Mouse (Mus musculus): ENCODE results near the gene Gjb2. TPM values are rescaled to one million over a fixed set of nuclear protein-coding genes. Genes with fewer than 3 reads are reported as not detected.

The Gjb2 gene
- total RNA-seq, 2 experiments from 2014 or later: 8.1 to 17.6 TPM

DNA sequence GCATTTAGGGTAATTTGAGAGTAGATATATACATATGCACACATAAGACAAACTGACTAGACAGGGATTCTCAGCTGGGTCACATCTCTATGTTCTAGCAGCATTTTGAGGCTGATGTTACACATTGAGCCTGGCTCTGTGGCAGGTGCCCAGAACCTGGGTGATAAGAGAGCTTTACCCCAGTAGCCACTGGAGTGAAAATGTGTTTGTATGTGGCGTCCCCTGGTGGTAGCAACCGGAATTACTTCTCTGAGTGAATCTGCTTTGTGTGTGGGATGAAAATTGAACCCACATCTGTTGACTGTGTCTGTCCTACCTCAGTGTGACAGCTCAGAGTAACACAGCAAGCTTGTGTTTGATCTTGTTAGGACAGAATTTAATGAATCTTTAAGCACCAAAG, 34.6 kb downstream of the Gjb2 start:
- peak; percentile 66 for DNase-seq

DNA sequence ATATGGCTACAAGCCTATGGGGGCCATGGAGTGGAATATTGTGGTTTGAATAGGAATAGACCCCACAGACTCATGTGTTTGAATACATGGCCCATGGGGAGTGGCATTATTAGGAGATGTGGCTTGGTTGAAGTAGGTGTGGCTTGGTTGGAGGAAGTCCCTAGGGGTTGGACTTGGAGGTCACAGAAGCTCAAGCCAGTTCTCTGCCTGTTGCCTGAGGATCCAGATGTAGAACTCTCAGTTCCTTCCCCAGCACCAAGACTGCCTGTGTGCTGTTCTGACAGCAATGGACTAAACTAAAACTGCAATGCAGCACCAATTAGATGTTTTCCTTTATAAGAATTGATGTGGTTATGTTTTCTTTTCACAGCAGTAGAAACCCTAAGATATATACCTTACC, 38.4 kb downstream of the Gjb2 start:
- DNase-seq: no peak

DNA sequence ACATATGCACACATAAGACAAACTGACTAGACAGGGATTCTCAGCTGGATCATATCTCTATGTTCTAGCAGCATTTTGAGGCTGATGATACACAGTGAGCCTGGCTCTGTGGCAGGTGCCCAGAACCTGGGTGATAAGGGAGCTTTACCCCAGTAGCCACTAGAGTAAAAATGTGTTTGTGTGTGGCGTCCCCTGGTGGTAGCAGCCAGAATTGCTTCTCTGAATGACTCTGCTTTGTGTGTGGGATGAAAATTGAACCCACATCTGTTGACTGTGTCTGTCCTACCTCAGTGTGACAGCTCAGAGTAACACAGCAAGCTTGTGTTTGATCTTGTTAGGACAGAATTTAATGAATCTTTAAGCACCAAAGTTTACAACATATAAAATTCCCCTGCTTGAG, 44.5 kb downstream of the Gjb2 start:
- DNase-seq: peak; percentile 80

DNA sequence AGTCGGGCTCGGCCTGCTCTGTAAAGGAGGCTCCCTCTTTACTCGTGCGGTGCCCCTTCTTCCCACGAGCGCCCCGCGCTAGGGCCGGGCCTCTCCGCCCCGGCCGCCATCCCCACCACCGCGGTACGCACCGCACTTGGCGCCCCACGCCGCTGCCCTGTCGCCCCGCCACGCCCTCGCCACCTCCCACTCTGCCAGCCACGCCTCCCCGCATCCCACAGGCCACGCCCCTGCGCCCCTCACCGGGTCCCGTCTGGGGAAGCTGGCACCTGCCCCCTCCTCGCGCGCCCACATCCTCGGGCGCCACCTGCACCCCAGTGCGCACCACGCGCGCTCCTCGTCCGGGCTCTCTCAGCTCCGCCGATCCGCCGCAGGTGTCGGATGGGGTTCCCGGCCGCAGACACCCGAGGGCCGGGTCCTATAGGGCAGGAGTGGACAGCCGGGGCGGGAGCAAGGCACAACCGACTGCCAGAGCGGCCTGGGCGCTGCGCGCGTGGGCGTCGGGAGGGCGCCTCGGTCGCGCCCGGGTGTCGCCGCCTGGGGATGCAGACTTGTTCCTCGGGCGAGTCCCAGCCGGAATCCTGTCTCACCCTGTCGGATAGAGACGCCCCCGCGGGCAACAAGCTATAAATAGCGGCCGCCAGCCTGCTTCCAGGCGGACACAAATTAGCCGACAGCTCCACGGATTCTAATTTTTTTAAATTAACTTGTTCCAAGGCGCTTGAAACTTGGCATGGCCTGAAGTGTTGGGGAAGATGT, 46.8 kb downstream of the Gjb2 start, which contains the start of gene Gja3:
Gene Gja3 (minus strand): TSS at position 538 of the 759 bp plus-strand sequence.
- peak; percentile 10 for DNase-seq

DNA sequence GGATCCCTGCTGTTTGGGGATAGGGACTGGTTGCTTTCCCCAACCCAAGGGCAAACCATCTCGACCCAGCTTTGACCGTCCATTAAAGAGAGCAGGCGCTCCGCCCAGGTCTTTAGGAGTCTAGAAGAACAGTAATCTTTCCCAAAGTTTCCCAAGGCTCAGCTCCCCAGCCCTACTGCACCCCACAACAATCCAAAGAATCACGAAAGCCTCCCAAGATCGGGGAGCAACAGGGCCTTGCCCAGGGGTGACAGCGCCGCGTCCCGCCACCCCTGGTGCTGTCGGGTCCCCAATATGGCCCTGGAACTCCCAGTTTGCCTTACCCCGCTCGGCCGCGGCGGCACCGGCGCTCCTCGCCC, 47.3 kb downstream of the Gjb2 start:
- no peak for DNase-seq

DNA sequence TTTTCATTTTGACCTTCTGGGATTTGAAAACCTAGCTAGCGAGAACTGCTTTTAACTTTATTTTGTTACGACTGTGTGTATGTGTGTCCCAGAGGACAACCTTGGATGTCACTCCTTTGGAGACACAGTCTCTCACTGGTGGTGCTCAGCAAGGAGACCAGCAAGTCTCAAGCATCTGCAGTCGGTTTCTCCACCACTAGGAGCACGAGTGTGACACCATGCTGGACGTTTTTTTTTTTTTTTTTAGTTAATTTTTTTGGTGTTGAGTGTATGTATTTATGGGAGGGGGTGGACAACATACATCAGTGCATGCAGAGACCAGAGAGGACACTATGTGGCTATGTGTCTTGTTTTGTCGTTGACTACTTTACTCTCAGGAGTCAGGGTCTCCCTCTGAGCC, 51.8 kb downstream of the Gjb2 start:
- no peak for DNase-seq

Other genes starting within 250 kb of the Gjb2 start
- 10 to 100 TPM; 42.5 to 55.0 TPM for gene Zmym2, start 218.0 kb downstream of the Gjb2 start, total RNA-seq (2021)
- gene Gja3, start 46.6 kb downstream of the Gjb2 start, total RNA-seq (2021): 1 to 10 TPM in 1 of 2 experiments, under 1 TPM in 1; 0.15 to 1.0 TPM
- not detected for gene Gm4491, start 11.2 kb upstream of the Gjb2 start, total RNA-seq (2021)
- gene Gjb6, start 28.9 kb upstream of the Gjb2 start, total RNA-seq (2021): not detected

Data from adrenal gland, postnatal 10 days (tissue).